Mouse (Mus musculus): ENCODE results near the gene Akr1c19. TPM values are rescaled to one million over a fixed set of nuclear protein-coding genes. Genes with fewer than 3 reads are reported as not detected.

Akr1c19 gene
- not detected for total RNA-seq (2023)

DNA sequence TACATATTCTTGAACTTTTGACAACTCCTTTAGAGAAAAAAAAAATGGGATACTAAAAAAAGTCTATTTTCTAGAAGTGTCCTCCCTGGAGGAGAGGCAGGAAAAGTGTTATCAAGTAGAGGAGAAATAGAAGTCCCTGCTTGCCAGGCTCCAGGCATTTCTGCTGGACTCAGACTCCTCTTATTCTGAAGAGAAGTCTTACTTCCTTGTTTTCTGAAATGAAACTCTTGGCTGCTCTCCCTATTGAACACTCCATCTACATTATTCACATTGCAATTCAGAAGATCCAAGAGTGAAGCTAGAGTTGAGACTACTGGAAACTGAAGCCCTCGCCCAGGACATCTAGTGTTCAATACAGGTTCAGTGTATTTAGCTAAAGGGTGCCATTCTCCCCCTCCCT, at the start of gene Akr1c19:
TSS of gene Akr1c19 (plus strand) at position 260 of the 400 bp plus-strand sequence.

DNA sequence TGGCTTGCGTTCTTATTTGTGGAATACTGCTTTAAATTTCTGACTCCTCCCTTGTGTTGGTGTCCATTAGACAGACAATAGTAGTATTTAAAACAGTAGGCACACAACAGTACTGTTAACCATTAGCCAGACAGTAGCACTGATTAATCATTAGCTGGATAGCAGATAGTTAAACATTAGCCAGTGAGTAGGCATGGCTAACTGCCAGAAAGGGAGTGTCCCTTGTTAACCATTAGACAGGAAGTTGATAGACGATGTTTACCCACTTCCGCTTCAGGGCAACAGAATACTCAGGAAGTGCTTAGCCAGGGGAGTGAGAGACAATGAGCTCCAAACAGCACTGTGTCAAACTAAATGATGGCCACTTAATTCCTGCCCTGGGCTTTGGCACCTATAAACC, 37.6 kb upstream of the Akr1c19 start, which contains the start of gene Akr1c13:
TSS of gene Akr1c13 (plus strand) at position 247 of the 400 bp plus-strand sequence.

DNA sequence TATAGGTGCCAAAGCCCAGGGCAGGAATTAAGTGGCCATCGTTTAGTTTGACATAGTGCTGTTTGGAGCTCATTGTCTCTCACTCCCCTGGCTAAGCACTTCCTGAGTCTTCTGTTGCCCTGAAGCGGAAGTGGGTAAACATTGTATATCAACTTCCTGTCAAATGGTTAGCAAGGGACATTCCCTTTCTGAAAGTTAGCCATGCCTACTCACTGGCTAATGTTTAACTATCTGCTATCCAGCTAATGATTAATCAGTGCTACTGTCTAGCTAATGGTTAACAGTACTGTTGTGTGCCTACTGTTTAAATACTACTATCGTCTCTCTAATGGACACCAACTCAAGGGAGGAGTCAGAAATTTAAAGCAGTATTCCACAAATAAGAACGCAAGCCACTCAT, 50.8 kb downstream of the Akr1c19 start, which contains the start of gene Akr1c12:
TSS of gene Akr1c12 (minus strand) at position 150 of the 400 bp plus-strand sequence.

Other genes with a start within 250 kb of the Akr1c19 start
- not detected for gene Akr1c14, start 179.7 kb upstream of the Akr1c19 start, total RNA-seq (2023)
- not detected for gene Akr1c18, start 78.0 kb upstream of the Akr1c19 start, total RNA-seq (2023)
- gene Akr1c13, start 37.5 kb upstream of the Akr1c19 start, total RNA-seq (2023), result 10 to 100 TPM; 15.6 to 16.3 TPM
- 1 to 10 TPM; 1.7 to 2.4 TPM for gene Akr1c12, start 50.7 kb downstream of the Akr1c19 start, total RNA-seq (2023)
- not detected for gene Akr1c6, start 205.6 kb downstream of the Akr1c19 start, total RNA-seq (2023)